Mouse (Mus musculus) CD4-positive, CD25-positive, alpha-beta regulatory T cell, adult 2 months (primary cell): Measurements from ENCODE around the gene Mllt11.
"Not testable (repeated sequence)": the region's sequence is repeated elsewhere in the genome, so short reads cannot be mapped to it uniquely, and the experiment has no call there.

Experiments
- DNase-seq: peaks from one replicate; pipeline ENCODE4 v3.0.0-alpha.2; 2012; ENCODE audit warnings: low read depth, low spot score

The Mllt11 gene

GRCm38 (mm10) chr3:95217255-95218134, 14.5 kb downstream of the Mllt11 start, which contains the start of gene Gabpb2:
TSS of gene Gabpb2 (minus strand) at chr3:95217916.
- peak; percentile 94 for DNase-seq

GRCm38 (mm10) chr3:95216655-95217254, 15.2 kb downstream of the Mllt11 start:
- DNase-seq, result no peak

GRCm38 (mm10) chr3:95213609-95213975, 18.4 kb downstream of the Mllt11 start:
- DNase-seq, result no peak

DNA sequence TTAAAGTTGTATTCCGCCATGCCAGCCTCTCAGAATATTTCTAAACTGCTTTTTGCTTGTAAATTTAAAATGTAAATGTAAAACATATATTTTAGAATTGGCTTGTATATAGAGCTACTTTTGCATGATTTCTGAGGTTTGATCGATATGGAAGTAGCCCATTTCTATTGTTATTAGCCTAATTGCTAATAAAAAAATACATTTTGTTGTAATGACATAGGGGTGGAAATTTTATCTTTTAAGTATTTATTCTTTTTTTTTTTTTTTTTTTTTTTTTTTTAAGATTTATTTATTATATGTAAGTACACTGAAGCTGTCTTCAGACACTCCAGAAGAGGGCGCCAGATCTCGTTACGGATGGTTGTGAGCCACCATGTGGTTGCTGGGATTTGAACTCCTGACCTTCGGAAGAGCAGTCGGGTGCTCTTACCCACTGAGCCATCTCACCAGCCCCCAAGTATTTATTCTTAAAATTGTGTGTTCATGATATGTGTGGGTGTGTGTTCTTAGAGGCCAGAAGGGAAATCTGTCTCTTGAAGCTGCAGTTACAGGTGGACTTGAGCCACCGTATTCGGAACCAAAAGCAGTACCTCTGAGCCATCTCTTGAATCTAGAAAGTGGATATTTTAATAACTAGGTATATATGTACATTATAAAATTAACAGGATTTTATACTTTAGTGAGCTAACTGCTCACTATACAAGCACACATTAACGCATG, 18.9 kb downstream of the Mllt11 start:
- not testable (repeated sequence) for DNase-seq

GRCm38 (mm10) chr3:95210585-95210984, 21.4 kb downstream of the Mllt11 start:
- DNase-seq, result peak; percentile 24

- DNase-seq, result no peak
Measured at GRCm38 (mm10) chr3:95208286-95208685, 23.7 kb downstream of the Mllt11 start.

- DNase-seq, result no peak
Measured at GRCm38 (mm10) chr3:95203880-95204279, 28.1 kb downstream of the Mllt11 start.

DNA sequence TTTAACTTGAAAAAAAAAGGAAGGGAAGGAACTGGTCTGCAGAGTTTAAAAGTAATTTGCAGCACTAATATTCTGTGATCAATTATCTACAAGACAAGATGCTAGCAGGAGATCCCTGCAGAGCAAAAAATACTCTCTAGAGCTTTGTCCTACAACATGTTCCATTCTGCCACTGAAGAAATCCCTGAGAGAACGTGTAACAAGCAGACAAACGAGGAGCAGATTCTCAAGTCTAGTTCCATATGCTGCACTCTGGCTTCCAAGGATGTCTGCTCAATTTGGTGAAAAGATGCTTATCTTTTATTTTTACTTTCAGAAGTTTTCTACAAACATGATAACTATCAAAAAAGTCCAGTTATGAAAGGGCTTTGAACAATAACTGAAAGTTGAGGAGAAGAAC, 31.4 kb downstream of the Mllt11 start:
- DNase-seq, result no peak

DNA sequence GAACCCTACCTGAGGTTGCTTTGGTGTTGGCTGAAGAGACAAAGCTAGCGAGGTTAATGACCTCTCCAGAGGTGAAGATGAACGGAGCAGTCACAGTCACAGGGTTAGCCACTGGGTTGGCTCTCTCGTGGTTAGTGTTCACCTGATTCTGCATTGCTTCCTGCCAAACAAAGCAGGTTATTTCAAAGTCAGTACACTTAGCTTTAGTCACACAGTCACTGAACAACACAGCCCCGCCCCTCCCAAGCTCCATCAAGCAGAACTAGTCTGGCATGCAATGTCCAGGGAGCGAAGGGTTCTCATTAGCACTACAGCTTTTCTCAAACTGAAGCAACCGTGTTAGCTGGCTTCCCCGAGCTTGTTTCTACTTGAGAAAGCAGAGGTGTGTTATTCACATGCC, 31.8 kb downstream of the Mllt11 start:
- DNase-seq, result no peak

GRCm38 (mm10) chr3:95199101-95199500, 32.9 kb downstream of the Mllt11 start:
- no peak for DNase-seq

DNA sequence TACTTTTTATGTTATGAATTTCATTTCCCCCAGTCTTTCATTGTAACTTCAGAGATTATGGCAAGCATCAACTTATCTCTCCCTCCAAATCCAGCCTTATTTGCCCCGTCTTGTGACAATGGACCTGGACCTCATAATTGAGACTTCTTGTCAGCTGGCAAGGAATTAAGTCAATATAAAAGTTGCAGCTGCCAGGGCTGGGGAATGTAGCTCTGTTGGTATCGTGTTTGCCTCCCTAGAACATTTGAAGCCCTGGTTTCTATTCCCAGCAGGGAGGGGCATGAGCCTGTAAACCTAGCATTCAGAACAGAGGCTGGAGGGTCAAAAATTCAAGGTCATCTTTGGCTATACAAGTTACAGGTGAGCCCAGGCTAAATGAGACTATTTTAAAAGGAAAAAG, 36.2 kb downstream of the Mllt11 start:
- no peak for DNase-seq

DNA sequence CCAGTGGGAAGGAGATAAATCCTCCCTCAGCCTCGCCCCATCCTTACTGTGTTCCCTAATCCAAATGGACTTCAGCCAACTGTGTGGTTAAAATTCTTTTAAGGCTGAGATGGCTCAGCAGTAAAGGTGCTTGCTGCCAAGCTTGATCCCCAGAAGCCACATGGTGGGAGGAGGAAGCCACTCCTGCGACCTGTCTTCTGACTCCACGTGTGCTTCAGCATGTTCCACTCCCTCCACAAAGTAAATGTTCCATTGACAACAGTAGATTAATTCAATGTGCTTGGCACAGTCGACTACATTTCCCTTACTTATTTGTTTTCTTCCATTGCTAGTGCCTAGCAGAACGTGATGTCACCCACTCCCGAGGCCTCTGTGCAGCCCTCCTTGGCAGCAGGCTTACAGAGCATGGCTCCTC, 37.2 kb downstream of the Mllt11 start:
- no peak for DNase-seq

- no peak for DNase-seq
Measured at GRCm38 (mm10) chr3:95186888-95187287, 45.1 kb downstream of the Mllt11 start.

DNA sequence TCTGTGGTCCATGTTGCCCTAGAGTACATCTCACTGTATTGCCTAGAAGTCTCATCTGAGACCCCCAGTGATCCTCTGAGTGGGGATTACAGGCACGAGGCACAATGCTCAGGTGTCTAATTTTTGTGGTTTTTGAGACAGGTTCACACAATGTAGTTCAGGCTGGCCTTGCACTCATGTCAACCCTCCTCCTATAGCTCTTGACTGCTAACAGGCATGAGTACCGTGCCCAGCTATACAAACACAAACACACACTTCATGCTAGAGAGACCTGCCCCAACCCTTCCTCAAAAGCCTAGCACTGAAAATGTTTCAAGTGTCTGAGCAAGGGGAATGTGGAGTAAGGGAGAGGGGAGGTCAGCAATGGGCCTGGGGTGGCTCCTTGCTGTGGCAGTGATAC, 45.9 kb downstream of the Mllt11 start:
- DNase-seq, result no peak

DNA sequence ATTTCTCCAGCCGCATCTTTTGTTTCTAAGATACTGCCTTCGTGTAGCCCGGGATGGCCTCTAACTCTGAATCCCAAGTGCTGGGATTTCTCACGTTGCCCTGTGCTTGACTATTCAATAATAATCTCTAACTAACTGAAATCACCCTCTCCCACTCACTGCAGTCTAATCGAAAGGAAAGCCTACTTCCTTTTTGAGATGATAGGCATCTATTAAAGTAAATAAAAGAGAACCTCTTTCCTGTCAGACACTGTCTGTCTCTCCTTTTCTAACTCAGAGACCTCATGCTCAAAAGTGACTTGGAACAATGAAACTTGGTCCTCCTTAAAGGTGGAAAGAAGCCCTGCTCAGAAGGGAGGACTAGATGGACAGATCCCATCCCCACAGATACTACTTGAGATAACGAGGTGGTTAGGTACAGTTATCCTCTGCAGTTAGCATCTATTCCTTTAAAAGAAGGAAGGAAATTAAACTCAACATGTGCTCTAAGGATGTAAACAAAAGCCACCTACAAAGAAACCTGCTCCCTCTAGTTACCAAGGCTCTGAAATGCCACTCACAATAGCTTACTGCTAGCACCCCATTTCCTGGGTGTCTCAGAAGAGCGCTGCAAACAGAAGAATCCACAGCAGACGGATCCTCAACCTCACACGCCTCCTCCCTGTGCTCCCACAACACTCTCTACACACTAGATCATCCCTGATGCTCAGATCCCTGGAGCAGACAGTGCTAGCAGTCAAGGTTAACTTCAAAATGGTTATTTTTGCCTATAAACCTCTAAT, 47.0 kb downstream of the Mllt11 start:
- peak; percentile 49 for DNase-seq

- no peak for DNase-seq
Measured at GRCm38 (mm10) chr3:95181841-95182240, 50.1 kb downstream of the Mllt11 start.

- DNase-seq, result no peak
Measured at GRCm38 (mm10) chr3:95179890-95180289, 52.1 kb downstream of the Mllt11 start.

- DNase-seq, result no peak
Measured at GRCm38 (mm10) chr3:95178948-95179347, 53.0 kb downstream of the Mllt11 start.

- no peak for DNase-seq
Measured at GRCm38 (mm10) chr3:95177583-95177982, 54.4 kb downstream of the Mllt11 start.

DNA sequence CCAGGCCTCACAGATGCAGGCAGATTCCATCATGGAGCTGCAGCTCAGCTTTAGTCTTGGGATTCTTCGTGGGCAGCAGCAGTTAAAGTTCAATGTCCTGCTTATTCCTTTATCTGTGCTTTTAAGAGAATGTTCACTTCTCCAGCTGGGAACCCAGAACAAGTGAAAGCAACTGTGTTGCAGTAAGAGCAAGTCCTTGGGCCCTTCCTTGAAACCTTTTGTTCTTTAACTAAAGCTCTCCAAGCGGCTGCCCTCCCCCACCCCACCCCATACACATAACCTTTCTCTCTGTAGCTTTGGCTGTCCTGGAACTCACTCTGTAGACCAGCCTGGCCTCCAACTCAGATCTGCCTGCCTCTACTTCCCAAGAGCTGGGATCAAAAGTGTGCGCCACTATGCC, 55.5 kb downstream of the Mllt11 start:
- no peak for DNase-seq

DNA sequence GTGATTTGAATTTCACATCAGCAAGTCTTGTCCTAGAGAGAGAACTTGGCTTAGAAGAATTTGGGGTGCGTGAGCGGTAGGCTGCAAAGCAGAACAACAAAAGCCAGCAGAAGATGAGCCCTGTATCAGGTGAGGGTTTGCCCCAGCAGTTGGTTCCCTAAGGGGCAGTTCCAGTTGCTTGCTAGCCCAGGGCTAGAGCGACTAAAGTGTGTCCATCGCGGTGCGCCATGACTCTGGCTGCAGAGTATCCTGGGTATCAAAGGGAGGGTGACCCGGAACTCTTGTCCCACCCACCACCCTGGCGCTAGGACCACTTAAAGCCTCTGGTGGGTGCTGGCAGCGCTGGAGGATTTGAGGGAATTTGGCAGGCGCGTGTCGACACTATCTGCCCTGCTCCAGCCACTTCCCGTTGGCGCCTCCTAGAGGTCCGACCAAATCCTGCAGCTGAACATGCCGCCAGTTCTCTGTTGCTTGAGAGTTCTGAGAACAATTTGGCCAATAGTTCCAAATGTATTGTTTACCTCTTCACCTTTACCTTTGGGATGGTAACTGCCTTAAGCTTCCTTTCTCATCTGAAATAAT, 57.9 kb downstream of the Mllt11 start:
- DNase-seq, result peak; percentile 91
